Mouse (Mus musculus) thymus, adult 18-20 months (tissue): ENCODE measurements around the gene Ncaph.
A peak's percentile ranks its signal among the peaks of the same experiment; 100 is the strongest.
"Not testable (repeated sequence)": the region's sequence is repeated elsewhere in the genome, so short reads cannot be mapped to it uniquely, and the experiment has no call there.

Source experiments
- DNase-seq, 2 experiments: peaks; one replicate each; pipeline ENCODE4 v3.0.0; 2022; ENCODE audit warnings: mixed read lengths in 2 of 2

Gene Ncaph

DNA sequence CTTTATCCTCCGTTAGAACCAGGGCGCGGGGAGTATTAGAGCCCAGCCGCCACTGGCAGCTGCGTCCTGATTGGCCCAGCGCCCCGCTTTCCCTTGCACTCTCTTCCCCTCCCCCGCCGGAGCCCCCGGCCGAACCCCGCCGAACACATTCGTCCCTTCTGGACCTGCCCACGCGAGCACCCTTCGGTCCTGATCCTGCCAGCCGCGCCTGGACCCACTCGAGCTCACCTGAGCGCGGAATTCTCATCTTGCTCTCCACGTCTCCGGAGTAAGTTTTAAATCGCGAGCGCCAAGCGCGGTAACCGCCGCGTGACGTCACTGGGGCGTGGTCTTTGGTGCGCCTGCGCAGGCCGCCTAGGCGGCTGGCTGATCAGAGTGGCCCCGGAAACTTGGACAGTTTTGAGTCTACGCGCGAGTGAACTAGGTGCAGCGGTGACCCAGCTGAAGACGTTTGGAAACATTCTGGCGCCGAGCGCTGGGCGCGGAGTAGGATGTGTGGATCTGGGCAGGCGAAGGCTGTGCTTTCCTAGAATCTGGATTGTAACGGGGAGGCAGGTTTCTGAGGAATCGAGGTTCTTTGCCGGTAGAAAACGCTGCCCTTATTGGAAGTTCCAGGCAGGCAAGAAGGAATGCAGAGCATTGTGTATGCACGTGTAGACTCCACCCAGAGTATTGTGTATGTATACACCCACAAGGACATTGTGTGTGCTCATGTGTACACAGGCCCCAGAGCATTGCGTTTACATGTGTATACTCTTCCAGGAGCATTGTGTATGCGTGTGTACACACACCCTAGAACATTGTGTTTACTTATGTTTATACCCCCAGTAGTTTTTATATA lies at the start of gene Ncaph:
Gene Ncaph, minus strand, starts transcription at position 334 of the 841 bp plus-strand sequence.
- DNase-seq: peak; percentile 82 to 86

DNA sequence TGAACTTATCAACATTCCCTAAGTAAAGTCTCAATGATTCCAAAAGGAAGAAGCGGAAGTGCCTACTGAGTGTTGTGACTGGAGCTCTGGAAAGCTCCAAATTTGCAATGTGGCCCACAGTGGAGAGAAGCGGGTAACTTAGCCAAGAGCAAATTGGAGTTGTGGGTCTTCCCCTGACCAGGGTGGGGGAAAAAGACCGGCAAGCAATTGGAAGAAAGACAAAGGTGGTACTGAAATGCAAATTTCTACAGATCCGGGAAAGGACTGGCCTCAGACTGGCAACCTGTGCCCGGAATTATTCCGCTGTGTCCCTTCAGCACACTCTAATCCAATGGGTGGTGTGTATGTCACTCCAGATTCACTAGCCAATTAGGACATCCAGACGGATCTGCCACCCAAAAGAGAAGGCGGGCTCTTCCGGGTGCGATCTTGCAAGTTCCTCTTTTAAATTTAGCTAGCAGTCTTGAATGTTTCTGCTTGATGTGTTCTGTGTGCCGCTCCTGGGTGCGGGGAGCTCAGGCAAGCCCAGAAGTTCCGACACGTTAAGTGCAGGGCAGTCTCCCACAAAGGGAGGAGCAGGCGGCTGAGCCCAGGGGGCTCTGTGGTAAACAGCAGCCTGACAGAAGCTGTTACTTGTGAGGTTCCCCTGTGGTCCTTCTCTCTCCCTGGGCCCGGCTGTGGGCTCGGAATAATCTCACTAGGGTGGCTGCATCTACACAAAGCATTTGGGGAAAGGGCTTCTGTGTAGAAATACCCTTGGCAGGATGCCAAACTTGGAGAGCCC lies 49.0 kb upstream of the Ncaph start:
- DNase-seq: peak; percentile 57 to 78

DNA sequence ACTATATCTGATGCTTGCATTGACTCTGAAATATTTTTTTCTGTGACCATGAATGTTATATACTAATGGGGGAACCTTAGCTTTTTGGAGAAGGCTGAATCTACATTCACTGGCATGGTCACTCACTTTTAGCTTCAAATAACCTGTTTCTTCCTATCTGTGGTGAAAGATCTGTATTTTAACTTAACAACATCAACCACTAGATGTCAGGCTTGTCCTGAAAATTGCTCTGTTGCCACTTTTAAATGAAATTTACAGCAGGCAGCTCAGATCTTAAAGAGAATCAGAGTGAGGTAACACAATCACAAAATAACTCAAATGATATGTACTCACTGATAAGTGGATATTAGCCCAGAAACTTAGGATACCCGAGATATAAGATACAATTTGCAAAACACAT lies 32.5 kb upstream of the Ncaph start:
- DNase-seq: not testable (repeated sequence)

DNA sequence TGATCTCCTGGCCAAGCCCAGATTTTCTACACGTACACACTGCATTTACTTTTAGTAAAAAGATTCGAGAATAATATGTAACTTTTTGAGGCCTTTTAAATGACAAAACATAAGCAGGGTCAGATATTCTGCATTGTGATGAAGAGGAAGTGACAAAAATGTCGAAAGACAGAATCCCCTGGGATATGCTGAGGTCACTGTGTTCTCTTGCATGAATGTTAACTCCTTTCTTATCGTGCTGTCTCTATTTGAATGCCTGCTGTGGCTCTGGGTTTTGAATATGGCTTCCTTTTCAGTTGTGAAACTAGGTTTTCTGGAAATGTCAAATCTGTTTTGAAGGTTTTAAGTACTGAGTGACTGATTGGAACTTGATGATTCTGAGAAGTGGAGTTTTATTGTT lies 31.9 kb upstream of the Ncaph start:
- no peak for DNase-seq

DNA sequence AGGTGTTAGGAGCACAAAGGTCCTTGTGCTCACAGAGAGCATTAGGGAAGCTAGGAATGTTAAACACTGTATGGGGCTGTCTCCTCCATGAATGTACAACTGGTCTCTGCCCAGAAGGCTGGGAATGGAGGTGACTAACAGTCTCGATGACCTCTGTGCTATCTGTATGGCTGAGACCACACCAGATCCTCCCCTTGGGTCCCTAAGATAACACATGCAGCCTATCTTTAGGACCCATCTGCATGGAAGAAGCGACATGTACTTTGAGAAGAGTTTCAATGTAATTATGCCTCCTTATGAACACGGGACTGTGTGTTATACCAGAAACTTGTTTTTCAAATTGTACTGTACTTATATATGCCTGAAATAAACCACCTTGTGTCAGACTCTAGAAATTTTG lies 11.9 kb upstream of the Ncaph start:
- no peak for DNase-seq

DNA sequence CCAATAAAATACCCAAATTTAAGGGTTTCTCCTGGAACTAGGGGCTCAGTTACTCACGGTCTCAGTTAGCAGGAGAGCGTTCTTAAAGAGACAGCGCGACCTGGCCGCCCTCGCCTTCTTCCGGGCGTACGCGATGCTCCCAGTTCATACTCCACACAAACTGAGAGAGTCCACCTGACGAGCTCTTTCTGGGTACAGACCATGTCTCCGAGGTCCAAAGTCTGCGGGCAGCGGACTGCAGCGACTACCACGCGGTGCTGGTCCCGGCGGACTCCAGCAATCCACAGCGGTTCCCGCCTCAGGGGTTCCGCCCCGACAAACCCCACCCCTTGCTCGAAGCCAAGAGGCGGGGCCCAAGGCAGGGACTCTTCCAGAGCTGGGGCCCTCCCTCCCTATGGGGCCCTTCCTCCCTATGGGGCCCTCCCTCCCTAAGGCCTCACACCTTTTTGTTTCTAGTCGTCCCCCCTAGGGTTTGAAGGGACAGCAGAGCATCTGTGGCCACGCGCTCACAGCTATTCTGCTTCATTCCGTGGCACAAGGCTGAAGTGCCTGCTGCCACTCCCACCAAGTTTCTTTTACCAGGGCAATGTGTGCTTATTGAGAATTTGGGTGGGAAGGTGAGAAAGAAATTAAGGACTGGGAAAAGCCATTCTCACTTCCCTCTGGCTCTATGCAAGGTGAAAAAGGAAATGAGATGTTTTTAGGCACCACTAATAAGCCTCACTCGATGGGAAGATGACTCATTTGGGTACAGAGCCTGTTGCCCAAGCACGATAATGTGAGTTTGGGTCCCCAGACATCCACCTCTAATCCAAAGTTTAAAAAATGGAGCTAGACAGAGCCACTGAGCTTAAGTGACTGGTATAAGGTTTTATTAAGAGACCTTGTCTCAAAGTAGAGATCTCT lies 9.7 kb upstream of the Ncaph start, which contains the start of gene Itpripl1:
Gene Itpripl1, minus strand, starts transcription at position 285 of the 906 bp plus-strand sequence.
- DNase-seq: peak; percentile 66 to 73

DNA sequence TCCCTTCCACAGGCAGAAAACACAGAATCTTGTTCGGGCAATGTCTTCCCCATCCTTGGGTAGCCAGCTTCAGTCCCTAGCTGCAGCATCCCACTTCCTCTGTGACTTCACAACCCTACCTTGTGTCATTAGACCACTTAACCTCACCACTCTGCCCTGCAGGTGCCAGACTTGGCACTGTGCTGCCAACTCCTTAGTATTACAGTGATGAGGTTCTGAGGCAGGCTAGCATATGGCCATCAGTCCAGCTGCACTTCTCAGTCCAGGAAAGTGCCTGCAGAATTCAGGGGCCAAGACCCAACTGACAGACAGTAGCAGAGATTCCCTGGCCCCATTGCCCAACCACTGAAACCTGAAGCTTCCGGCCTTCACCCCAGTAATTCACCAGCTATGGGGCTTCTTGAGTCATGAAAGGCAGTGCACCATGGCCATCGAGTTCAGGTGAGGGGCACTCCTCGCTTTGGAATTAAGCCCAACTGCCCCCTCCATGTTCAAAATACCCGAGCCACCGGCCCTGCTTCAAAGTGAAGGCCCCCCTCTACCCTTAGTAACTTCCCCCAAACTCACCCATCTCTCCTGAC lies 8.9 kb upstream of the Ncaph start:
- DNase-seq: no peak

DNA sequence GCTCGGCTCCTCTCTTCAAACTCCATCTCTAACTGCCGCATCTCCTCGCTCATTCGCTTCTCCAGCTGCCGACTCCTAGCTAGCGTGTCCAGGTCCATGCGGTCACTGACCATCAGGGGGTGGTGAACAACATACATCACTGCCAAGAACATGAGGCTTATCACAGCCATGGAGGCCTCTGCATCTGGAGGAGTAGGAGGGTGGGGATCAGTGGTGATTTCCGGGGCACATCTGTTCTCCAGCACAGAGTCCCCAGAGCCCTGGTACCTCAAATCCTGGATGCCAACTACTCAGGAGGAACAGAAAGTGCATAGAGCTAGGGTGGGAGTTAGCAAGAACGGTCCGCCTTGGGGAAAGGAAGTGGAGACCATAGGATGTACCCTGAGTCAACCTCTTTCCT lies 8.3 kb upstream of the Ncaph start:
- no peak for DNase-seq

DNA sequence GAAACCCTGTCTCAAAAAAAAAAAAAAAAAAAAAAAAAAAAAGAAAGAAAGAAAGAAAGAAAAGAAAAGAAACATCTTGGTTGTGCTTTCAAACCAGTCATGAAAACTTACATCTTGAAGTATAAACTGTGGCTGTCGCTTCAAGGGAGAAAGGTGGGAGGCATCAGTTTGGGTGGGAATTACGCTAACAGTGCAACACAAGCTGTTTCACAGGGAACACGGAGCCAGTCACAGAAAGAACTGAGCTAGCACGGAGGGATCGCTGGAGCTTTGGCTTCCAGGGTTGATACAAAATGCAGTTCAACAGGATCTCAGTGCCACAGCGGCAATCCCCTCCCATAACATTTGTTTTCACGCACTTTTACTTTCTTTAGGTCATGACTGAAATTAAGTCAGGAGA lies 6.3 kb upstream of the Ncaph start:
- DNase-seq: no peak

DNA sequence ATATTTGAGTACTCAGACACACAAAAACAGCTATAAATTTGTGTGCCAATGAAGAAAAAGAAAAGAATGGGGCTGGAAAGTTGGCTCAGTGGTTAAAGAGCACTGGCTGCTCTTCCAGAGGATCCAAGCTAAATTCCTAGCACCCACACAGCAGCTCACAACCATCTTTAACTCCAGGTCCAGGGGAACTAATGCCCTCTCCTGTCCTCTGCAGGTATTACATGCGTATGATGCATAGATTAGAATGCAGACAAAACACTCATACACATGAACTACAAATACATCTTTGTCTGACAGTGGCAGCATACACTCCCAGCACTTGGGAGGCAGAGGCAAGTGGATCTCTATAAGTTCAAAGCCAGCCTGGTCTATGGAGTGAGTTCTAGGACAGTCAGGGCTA lies 5.9 kb upstream of the Ncaph start:
- DNase-seq: no peak

DNA sequence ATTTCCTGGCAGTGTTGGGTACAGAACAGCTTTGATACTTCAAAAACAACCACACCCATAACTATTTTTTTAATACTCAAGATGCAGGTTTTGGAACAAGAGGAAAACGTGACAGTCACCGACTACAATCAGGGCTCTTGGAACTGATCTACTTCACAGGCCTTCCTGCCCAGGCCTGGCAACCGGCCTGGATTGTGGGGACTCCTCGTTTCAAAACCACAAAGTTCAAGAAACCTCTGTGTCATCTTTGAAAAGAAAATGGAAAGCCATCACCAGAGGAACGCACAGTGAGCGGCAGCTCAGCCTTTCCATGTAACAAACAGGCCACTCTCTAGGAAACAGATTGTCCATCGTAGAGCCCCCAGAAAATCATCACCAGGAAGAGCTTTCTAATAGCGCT lies 5.3 kb upstream of the Ncaph start:
- DNase-seq: no peak

DNA sequence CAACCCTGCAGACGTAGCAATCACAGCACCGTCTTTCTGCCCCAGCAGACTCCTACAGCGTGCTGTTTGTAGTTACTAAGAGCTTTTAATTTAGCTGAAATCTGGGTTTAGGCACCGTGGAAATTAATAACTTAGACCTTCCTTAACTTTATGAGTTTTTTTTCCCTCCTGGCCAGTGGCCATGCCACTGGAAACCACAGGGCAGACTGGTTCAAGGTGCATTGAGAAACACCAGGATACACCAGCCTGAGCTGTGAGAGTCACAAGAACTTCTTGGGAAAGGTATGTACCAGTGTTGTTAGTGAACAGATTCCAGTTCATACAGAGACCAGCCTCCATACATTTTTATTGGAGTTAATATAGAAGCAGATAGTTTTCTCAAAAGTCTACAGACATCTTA lies 4.7 kb upstream of the Ncaph start:
- no peak for DNase-seq

DNA sequence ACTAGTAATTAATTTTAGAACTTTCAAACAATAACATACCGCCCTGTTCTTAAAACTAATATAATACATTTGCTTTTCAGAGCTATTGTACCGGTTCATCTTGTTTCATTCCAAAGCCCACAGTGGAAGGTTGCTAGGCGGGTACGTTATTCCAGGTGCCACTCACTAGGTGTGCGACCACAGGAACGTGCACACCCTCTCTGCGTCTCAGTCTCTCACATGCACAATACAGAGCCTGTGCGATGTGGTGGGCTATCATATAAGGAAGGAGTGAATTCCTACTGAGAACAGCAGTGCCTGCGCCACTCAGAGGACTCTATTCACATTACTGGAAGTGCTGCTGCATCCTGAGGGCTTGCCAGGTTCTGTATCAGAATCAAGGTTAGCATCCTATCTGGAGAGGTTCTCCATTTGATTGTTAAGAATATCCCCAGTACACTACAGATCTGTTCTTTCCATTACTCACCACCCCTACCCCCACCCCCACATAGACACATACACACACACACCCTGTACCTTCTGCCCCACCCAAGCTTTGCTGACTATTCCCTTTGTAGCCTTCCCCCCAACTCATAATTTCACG lies 4.2 kb upstream of the Ncaph start:
- no peak for DNase-seq

DNA sequence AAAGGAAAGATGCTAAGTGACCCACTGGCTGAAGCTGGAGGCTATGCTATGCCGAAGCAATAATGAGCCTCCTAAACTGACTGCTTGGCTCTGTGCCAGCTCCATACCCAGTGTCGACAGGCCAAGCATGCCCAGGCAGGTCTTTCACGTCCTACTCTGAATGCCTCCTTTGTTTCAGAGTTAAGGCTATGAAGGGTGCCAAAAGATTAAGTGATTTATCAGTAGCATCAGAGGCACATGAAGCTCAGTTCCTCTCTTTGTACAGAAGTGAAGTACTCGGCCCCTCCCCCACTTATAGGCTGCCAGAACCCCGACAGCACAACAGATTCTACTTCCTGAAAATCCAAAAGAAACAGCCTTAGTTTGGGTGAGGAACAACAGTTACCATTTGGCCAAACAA lies 3.2 kb upstream of the Ncaph start:
- DNase-seq: no peak

DNA sequence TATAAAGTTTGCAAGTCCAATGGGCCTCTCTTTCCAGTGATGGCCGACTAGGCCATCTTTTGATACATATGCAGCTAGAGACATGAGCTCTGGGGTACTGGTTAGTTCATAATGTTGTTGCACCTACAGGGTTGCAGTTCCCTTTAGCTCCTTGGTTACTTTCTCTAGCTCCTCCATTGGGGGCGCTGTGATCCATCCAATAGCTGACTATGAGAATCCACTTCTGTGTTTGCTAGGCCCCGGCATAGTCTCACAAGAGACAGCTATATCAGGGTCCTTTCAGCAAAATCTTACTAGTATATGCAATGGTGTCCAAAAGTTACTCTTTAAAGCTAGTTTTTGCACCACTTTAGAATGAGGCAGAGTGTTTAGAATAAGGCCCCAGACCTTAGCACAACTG lies 1.5 kb upstream of the Ncaph start:
- DNase-seq: not testable (repeated sequence)

DNA sequence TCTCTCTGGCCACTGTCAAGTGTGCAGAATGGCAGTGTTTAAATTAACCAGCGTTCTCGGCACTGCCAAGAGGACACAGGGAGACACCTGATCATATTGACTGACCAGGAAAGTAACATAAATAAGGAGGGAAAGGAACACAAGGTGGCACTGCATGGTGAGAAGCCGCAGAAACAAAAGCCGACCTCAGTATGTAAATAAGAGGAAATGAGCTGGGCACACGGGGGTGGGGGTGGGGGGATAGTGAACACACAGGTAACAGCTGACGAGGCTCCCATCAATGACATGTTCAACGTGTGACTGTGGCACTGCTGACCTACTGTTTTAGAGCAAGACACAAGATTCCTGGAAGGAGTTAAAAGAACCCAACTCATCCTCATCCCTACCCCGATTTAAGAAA lies 2.4 kb downstream of the Ncaph start:
- no peak for DNase-seq

DNA sequence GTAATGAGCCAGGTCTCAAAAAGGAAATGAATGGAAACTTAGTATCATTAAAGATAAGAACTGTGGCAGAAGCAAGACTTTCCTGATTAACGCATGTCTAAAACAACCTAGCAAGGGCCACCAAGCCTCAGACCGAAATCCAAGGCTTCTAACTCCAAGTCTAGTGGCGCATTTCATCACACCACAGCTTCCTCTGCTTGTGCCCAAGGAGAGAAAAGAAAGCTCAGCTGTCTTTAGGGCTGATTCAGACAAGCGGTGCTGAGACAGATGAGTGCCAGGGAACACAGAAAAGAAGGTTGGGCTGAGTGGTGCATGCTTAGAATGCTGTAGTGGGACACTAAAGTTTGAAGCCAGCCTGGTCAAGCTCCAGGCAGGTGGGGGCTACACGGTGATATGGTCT lies 4.8 kb downstream of the Ncaph start:
- DNase-seq: no peak

DNA sequence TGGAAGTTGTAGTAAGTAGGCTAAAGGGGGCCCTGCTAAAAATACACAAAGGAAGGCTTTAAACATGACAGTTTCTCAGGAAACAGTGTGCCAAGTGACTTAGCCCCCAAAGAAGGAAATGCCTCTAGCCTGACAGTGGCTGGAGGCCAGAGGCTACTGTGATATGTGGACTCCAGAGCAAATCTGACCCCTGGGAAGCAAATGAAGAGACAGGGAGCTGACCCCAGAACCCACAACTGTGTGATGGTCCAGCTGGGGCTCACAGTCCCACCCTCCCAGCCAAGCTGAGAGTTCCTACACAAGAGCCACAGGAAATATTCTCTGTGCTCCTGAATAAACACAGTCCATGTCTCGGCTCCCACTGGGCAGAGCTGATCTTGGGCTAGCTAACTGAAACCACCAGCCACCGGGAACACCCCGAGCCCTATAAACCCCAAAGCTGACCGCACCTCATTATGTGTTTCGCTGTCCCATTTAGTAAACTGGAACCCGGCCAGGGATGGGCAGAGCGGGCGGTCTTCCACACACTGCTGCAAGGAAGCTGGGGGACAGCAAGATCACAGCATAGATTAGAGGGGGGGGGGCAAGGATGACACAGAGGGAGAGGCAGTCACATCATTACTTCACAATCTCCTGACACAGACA lies 12.0 kb downstream of the Ncaph start:
- DNase-seq: no peak

DNA sequence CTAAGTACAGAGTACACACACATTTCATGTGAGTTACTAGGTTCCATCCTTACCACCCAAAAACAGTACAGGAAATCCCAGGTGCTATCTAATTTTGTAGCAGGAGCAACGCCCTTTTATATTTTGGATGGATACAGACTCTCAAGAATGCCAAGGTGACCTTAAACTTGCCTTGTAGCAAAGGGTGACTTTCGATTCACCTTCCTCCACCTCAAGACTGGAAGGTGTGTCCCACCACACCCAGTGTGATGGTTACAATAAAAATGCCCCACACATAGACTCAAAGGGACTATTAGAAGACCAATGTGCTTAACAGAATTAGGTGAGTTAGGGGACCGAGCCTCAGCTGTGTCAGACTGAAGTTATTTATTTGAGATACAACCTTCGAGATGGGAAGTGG lies 24.8 kb downstream of the Ncaph start:
- DNase-seq: no peak

DNA sequence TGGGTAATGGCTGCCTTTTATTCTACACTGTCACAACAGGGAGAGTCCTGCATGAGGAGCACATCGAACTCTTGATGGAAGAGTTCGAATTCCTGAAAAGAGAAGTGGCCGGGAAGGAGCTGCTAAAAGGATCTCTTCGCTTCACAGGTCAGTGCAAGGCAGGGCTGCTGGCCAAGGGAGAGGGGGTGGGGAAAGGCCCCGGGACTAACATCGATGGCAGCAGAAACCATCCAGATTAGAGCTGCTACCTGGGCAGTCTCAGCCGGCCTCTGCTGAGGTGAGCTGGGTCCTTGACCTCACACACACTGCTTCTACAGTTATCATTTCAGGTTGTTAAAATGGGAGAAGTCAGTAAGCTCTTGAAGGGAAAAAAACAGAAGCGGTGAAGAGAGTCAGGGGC lies 41.8 kb downstream of the Ncaph start:
- DNase-seq: no peak

DNA sequence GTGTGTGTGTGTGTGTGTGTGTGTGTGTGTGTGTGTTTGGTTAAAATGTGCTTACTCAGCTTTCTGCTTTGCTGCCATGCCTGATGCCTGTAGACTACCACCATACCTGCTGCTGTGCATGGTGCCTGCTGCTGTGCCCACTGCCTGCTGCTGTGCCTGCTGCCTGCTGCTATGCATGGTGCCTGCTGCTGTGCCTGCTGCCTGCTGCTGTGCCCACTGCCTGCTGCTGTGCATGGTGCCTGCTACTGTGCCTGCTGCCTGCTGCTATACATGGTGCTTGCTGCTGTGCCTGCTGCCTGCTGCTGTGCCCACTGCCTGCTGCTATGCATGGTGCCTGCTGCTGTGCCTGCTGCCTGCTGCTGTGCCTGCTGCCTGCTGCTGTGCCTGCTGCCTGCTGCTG lies 43.6 kb downstream of the Ncaph start:
- DNase-seq: not testable (repeated sequence)

DNA sequence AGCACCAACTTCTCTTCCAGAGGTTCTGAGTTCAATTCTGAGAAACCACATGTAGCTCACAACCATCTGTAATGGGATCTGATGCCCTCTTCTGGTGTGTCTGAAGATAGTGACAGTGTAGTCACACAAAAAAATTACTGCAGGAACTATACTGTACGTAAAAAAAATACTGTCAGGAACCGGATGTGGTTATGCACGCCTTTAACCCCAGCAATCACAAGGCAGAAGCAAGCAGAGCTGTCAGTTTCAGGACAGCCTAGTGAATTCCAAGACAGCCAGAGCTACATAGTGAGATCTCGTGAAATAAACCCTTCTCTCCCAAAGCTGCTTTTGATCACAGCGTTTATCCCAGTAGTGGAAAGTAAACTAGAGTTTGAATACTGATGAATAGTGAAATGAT lies 47.5 kb downstream of the Ncaph start:
- peak in 1 of 2 experiments; percentile 26 for DNase-seq
